Mouse (Mus musculus) brain, embryonic 14.5 days (tissue): Measurements from ENCODE around the gene Smim17.

ENCODE experiments used
- CTCF ChIP-seq: fragments of 200-500 bp; IDR thresholded peaks from 2 replicates; pipeline ENCODE4 v1.5.1; 2012; ENCODE audit warnings: inconsistent platforms, mild to moderate bottlenecking, moderate library complexity, borderline replicate concordance; ENCODE audit not compliant: insufficient read depth, insufficient read length; ENCODE audit errors: extremely low read depth
- POLR2A ChIP-seq: fragments of 200-500 bp; IDR thresholded peaks from 2 replicates; pipeline ENCODE4 v1.6.1; 2012; ENCODE audit warnings: mild to moderate bottlenecking, inconsistent platforms, borderline replicate concordance; ENCODE audit not compliant: poor library complexity, insufficient read depth, insufficient read length, severe bottlenecking; ENCODE audit errors: extremely low read depth

GRCm38 (mm10) chr7:6389449-6389848, 9.1 kb upstream of the Smim17 start:
- TF ChIP-seq POLR2A, result no peak
- TF ChIP-seq CTCF, result no peak
